Mouse (Mus musculus) megakaryocyte, embryonic 14.5 days (primary cell): Measurements from ENCODE around the gene Vps8.

Source experiments
- FLI1 ChIP-seq: IDR thresholded peaks from 2 replicates; pipeline ENCODE4 v1.6.1; 2012; ENCODE audit warnings: low read length, inconsistent platforms, mixed read lengths
- GATA1 ChIP-seq: IDR thresholded peaks from 3 replicates; pipeline ENCODE4 v1.6.1; 2012; ENCODE audit warnings: mixed read lengths, low read length, inconsistent platforms, borderline replicate concordance

DNA sequence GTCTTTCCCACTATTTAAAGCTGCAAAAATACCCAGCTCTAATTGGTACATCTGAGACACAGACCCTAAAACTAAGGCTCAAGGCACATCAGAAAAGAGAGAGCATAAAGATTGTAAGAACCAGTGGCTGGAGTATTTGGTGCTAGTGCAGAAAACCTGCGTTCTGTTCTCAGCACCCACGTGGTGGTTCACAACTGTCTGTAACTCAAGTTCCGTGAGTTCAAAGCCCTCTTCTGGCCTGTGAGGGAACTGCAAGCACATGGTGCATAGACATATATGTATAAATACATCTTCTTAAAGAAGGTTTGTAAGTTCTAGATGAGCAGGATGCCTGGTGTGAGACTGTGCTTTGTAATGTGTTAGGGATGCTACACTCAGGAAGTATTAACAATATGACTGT lies 8.7 kb downstream of the Vps8 start:
- TF ChIP-seq GATA1 (no peak), FLI1 (no peak)
